Mouse (Mus musculus) forebrain, postnatal 0 days (tissue): Measurements from ENCODE around the gene Dtnb. TPM values are rescaled to one million over a fixed set of nuclear protein-coding genes. Genes with fewer than 3 reads are reported as not detected.

Experiments used
- ATAC-seq: fragments of 200-750 bp; cut with Nextera tagmentation; 2 replicates; pipeline ENCODE4 v1.8.0; 2017; ENCODE audit warnings: mild to moderate bottlenecking, moderate library complexity
- DNase-seq: peaks from one replicate; pipeline ENCODE4 v3.0.0-alpha.2; 2015
- H3K27ac ChIP-seq: fragments of 300-500 bp; sonication (generic); 2 replicates; pipeline ENCODE4 v1.5.1; 2014; ENCODE audit warnings: low read depth, mild to moderate bottlenecking, antibody characterized with exemption, low read length, moderate library complexity, mixed read lengths
- H3K27me3 ChIP-seq: fragments of 300-500 bp; sonication (generic); 2 replicates; pipeline ENCODE4 v1.6.1; 2014; ENCODE audit warnings: mild to moderate bottlenecking, low read length, mixed read lengths; ENCODE audit not compliant: insufficient read depth
- H3K36me3 ChIP-seq: fragments of 300-500 bp; sonication (generic); 2 replicates; pipeline ENCODE4 v1.6.1; 2014; ENCODE audit warnings: mild to moderate bottlenecking, moderate library complexity; ENCODE audit not compliant: insufficient read depth
- H3K4me1 ChIP-seq: fragments of 300-500 bp; sonication (generic); 2 replicates; pipeline ENCODE4 v1.6.1; 2014; ENCODE audit warnings: antibody characterized with exemption; ENCODE audit not compliant: insufficient read depth
- H3K4me2 ChIP-seq: fragments of 300-500 bp; sonication (generic); 2 replicates; pipeline ENCODE4 v1.6.1; 2014; ENCODE audit warnings: low read depth, mild to moderate bottlenecking, moderate library complexity
- H3K4me3 ChIP-seq: fragments of 300-500 bp; sonication (generic); 2 replicates; pipeline ENCODE4 v1.5.1; 2014; ENCODE audit warnings: low read depth, low read length, mixed read lengths
- H3K9ac ChIP-seq: fragments of 300-500 bp; sonication (generic); 2 replicates; pipeline ENCODE4 v1.6.1; 2014; ENCODE audit warnings: mild to moderate bottlenecking
- H3K9me3 ChIP-seq: fragments of 300-500 bp; sonication (generic); 2 replicates; pipeline ENCODE4 v1.6.1; 2016; ENCODE audit warnings: low read length
- CTCF ChIP-seq: sonication (generic); IDR thresholded peaks from 2 replicates; pipeline ENCODE4 v1.5.1; 2016; ENCODE audit warnings: antibody characterized with exemption, control low read depth, low read depth
- WGBS: fragments of 180-500 bp; shearing (Covaris S2); extraction: QIAGEN DNeasy Blood & Tissue Kit; methylation state at CpG from one replicate; pipeline ENCODE4 v1.1.7; 2014; 5-methylcytosine and 5-hydroxymethylcytosine counted together
- polyA plus RNA-seq: library from polyadenylated mRNA; unstranded; fragments of >200 nt; fragmentation: Nextera tagmentation; extraction: Ambion mirVana; gene quantifications from 2 replicates; pipeline ENCODE4 v1.2.1, GENCODE M21; 2015
- total RNA-seq: library from RNA; depleted of rRNA; stranded (reverse); fragments of >200 nt; gene quantifications from 2 replicates; pipeline ENCODE4 v1.2.3, GENCODE M21; 2014

Dtnb gene
- total and polyA plus RNA-seq, 2 experiments from 2014 or later, result 45.7 to 51.0 TPM

- Histone ChIP-seq H3K4me2 (no peak overlapping the region), H3K27ac (no peak overlapping the region), H3K4me1 (0 out of 2 replicates have a peak, but pooled peaks cover 4% of the 10 kb centered on the region), H3K27me3 (no peaks in the 10 kb centered on the region), H3K9ac (no peak overlapping the region), H3K36me3 (no peaks in the 10 kb centered on the region), H3K9me3 (no peaks in the 10 kb centered on the region), H3K4me3 (no peak overlapping the region)
- DNase-seq, result no peak
- WGBS, result 47% methylated on average over 4 of the region's 4 CpGs
- no peak for ATAC-seq
- TF ChIP-seq CTCF, result no peak
Measured at GRCm38 (mm10) chr12:3795569-3795968, 223.4 kb downstream of the Dtnb start.

GRCm38 (mm10) chr12:3799551-3799950 is 227.4 kb downstream of the Dtnb start:
- no peak for ATAC-seq

DNA sequence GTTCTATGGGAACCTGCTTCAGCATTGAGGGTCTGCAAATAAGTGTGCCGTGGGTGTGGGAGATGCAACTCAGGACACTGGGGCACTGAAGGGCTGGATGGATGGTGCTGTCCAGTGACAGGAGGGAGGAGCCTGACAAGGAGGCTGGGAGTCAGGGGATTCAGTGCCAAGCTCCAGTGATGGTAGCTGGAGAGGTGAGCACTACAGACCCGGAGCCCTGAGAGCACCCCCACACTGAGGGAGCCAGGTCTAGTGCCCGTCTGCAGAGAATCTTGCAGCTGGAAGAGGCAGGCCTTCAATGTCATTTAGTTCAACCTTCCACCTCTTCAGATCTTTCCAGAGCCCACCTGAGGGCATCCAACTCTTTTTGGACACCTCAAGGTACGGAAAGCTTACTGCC is 233.7 kb downstream of the Dtnb start, which contains the start of gene Dnmt3a:
Dnmt3a (plus strand) TSS at position 156 of the 400 bp plus-strand sequence.
- 0 out of 2 replicates have a peak, but pooled peaks have one; percentile 0 for ATAC-seq
- peaks cover 19% of the 10 kb centered on the region for H3K4me1 ChIP-seq
- no peak for DNase-seq
- no peak for TF ChIP-seq CTCF
- no peaks in the 10 kb centered on the region for H3K27me3 ChIP-seq
- H3K9ac ChIP-seq, result peak within 1 kb of the TSS; percentile 87
- 18% methylated on average over 4 of the region's 4 CpGs for WGBS
- peak within 1 kb of the TSS; percentile 90 for H3K27ac ChIP-seq
- no peaks in the 10 kb centered on the region for H3K36me3 ChIP-seq
- peak within 1 kb of the TSS; percentile 82 for H3K4me2 ChIP-seq
- H3K9me3 ChIP-seq, result no peaks in the 10 kb centered on the region
- peak within 1 kb of the TSS; percentile 93 for H3K4me3 ChIP-seq

More at GRCm38 (mm10) chr12:3799551-3799950, 227.4 kb downstream of the Dtnb start:
- H3K9me3 ChIP-seq, result no peaks in the 10 kb centered on the region
- H3K27ac ChIP-seq, result no peak overlapping the region
- TF ChIP-seq CTCF, result no peak
- DNase-seq, result no peak
- no peak overlapping the region for H3K9ac ChIP-seq
- 76% methylated on average over 1 of the region's 1 CpGs for WGBS
- H3K4me1 ChIP-seq, result no peaks in the 10 kb centered on the region
- H3K27me3 ChIP-seq, result no peaks in the 10 kb centered on the region
- H3K4me2 ChIP-seq, result no peak overlapping the region
- no peak overlapping the region for H3K4me3 ChIP-seq
- no peaks in the 10 kb centered on the region for H3K36me3 ChIP-seq

GRCm38 (mm10) chr12:3806271-3806684 is 234.1 kb downstream of the Dtnb start:
- no peaks in the 10 kb centered on the region for H3K27me3 ChIP-seq
- H3K36me3 ChIP-seq, result no peaks in the 10 kb centered on the region
- TF ChIP-seq CTCF, result peak; percentile 79
- H3K4me3 ChIP-seq, result peak overlapping the region; percentile 93
- H3K9me3 ChIP-seq, result no peaks in the 10 kb centered on the region
- peak overlapping the region; percentile 82 for H3K4me2 ChIP-seq
- peak overlapping the region; percentile 87 for H3K9ac ChIP-seq
- ATAC-seq (peak; percentile 86), DNase-seq (peak; percentile 77)
- H3K4me1 ChIP-seq, result peaks cover 23% of the 10 kb centered on the region
- peak overlapping the region; percentile 90 for H3K27ac ChIP-seq
- WGBS, result 8% methylated on average over 38 of the region's 41 CpGs

DNA sequence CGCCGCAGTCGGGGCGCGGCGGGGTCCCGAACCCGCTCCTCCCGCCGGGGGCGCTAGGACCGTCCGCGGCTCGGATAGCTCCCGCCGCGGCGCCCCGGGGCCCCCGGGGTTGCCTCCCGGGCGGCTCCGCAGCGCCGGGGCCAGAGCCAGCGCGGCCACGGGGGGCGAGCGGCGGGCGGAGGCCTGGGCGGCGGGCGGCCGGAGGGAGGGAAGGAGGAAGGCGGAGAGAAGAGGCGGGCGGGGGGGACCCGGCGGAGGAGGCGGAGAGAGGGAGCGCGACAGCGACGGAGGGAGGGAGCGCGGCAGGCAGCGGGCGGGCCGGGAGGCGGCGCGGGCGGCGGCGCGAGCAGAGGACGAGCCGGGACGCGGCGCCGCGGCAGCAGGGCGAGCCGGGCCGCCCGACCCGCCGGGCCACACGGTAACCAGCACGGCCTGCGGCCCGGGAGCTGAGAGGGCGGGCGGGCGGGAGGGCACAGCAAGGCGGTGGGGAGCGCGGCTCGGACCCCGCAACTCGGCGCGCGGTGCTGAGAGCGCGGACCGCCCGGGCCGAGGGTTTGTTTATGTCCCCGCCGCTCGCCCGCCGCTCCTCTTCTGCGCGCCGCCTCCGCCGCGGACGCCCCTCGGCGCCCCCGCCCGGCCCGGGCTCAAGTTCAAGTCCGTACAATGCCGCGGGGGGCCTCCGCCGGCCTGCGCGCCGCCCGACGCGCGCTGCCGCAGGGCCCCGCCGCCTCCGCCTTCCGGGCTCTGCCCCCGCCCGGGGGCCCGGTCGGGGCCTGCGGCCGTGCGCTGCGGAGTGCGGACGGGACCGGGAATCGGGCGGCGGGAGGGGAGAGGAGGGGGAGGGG is 234.7 kb downstream of the Dtnb start:
- Histone ChIP-seq H3K4me3 (peak overlapping the region; percentile 93), H3K27me3 (no peaks in the 10 kb centered on the region), H3K9ac (peak overlapping the region; percentile 87), H3K9me3 (no peaks in the 10 kb centered on the region), H3K27ac (peak overlapping the region; percentile 90), H3K4me2 (peak overlapping the region; percentile 82), H3K4me1 (peaks cover 27% of the 10 kb centered on the region), H3K36me3 (no peaks in the 10 kb centered on the region)
- DNase-seq (peak; percentile 66), ATAC-seq (peak; percentile 67)
- TF ChIP-seq CTCF, result no peak
- WGBS, result 5% methylated on average over 54 of the region's 141 CpGs

- no peak; the same call in 1 of the 2 replicates for TF ChIP-seq CTCF
- Histone ChIP-seq H3K9me3 (no peaks in the 10 kb centered on the region), H3K9ac (peak overlapping the region; percentile 87), H3K4me1 (peaks cover 27% of the 10 kb centered on the region), H3K4me3 (peak overlapping the region; percentile 93), H3K27me3 (no peaks in the 10 kb centered on the region), H3K36me3 (no peaks in the 10 kb centered on the region), H3K4me2 (peak overlapping the region; percentile 82), H3K27ac (peak overlapping the region; percentile 90)
- ATAC-seq (peak; percentile 32), DNase-seq (peak; percentile 69)
- WGBS, result under 1% methylated on average over 60 of the region's 105 CpGs
Measured at GRCm38 (mm10) chr12:3807548-3808395, 235.6 kb downstream of the Dtnb start.
